Mouse (Mus musculus): ENCODE measurements at regions not wholly inside any gene's neighbourhood (a gene's known extent, or its start where the extent isn't known, plus 50 kb on each side); places are given as distances from the start of the nearest gene placed in this dataset.

GRCm38 (mm10) chr15:27238301-27238700, 228.2 kb upstream of the Ank start:
- 78% methylated on average over 1 of the region's 1 CpGs for WGBS
- Histone ChIP-seq H3K79me2 (ENCODE audit: control insufficient read depth, insufficient read depth, low read length) (no peaks in the 10 kb centered on the region), H3K4me3 (ENCODE audit: insufficient read depth, low read depth, low read length) (no peak overlapping the region), H3K27ac (replicated peaks; ENCODE audit: insufficient read depth, low read depth, low read length) (no peak overlapping the region), H3K36me3 (ENCODE audit: control insufficient read depth, insufficient read depth, low read length) (no peaks in the 10 kb centered on the region), H3K27me3 (ENCODE audit: control insufficient read depth, insufficient read depth, low read length) (no peaks in the 10 kb centered on the region), H3K4me1 (ENCODE audit: control insufficient read depth, insufficient read depth, low read length) (no peaks in the 10 kb centered on the region), H3K9ac (ENCODE audit: low read depth, low read length) (no peak overlapping the region)
- no peak for TF ChIP-seq POLR2A (IDR thresholded peaks at IDR 0.05; ENCODE audit: extremely low read depth, insufficient read depth, low read length)
- TF ChIP-seq CTCF (IDR thresholded peaks at IDR 0.05; ENCODE audit: low read depth, low read length): no peak
- no peak for DNase-seq (ENCODE audit: extremely low read depth, low read depth, low spot score)

GRCm38 (mm10) chr15:27246302-27246701, 220.2 kb upstream of the Ank start:
- DNase-seq (ENCODE audit: extremely low read depth, low read depth, low spot score): no peak
- Histone ChIP-seq H3K9ac (ENCODE audit: low read depth, low read length) (no peak overlapping the region), H3K36me3 (ENCODE audit: control insufficient read depth, insufficient read depth, low read length) (no peaks in the 10 kb centered on the region), H3K79me2 (ENCODE audit: control insufficient read depth, insufficient read depth, low read length) (no peaks in the 10 kb centered on the region), H3K27me3 (ENCODE audit: control insufficient read depth, insufficient read depth, low read length) (no peaks in the 10 kb centered on the region), H3K27ac (replicated peaks; ENCODE audit: insufficient read depth, low read depth, low read length) (no peak overlapping the region), H3K4me3 (ENCODE audit: insufficient read depth, low read depth, low read length) (no peak overlapping the region), H3K4me1 (ENCODE audit: control insufficient read depth, insufficient read depth, low read length) (no peaks in the 10 kb centered on the region; the same call in 1 of the 2 replicates)
- no peak for TF ChIP-seq POLR2A (IDR thresholded peaks at IDR 0.05; ENCODE audit: extremely low read depth, insufficient read depth, low read length)
- no peak for TF ChIP-seq CTCF (IDR thresholded peaks at IDR 0.05; ENCODE audit: low read depth, low read length)
- WGBS: 29% methylated on average over 3 of the region's 3 CpGs

GRCm38 (mm10) chr15:27258984-27259853, 207.3 kb upstream of the Ank start:
- H3K4me3 ChIP-seq (ENCODE audit: insufficient read depth, low read depth, low read length): no peak overlapping the region
- H3K36me3 ChIP-seq (ENCODE audit: control insufficient read depth, insufficient read depth, low read length): no peaks in the 10 kb centered on the region
- WGBS: 39% methylated on average over 6 of the region's 6 CpGs
- no peak overlapping the region for H3K27ac ChIP-seq (replicated peaks; ENCODE audit: insufficient read depth, low read depth, low read length)
- H3K4me1 ChIP-seq (ENCODE audit: control insufficient read depth, insufficient read depth, low read length): no peaks in the 10 kb centered on the region
- H3K79me2 ChIP-seq (ENCODE audit: control insufficient read depth, insufficient read depth, low read length): no peaks in the 10 kb centered on the region
- 0 out of 2 replicates have a peak, but pooled peaks cover 3% of the 10 kb centered on the region for H3K27me3 ChIP-seq (ENCODE audit: control insufficient read depth, insufficient read depth, low read length)
- no peak overlapping the region for H3K9ac ChIP-seq (ENCODE audit: low read depth, low read length)
- TF ChIP-seq POLR2A (IDR thresholded peaks at IDR 0.05; ENCODE audit: extremely low read depth, insufficient read depth, low read length) (no peak), CTCF (IDR thresholded peaks at IDR 0.05; ENCODE audit: low read depth, low read length) (no peak)
- DNase-seq (ENCODE audit: extremely low read depth, low read depth, low spot score): no peak

- Histone ChIP-seq H3K9ac (ENCODE audit: low read depth, low read length) (no peak overlapping the region), H3K27ac (replicated peaks; ENCODE audit: insufficient read depth, low read depth, low read length) (no peak overlapping the region), H3K36me3 (ENCODE audit: control insufficient read depth, insufficient read depth, low read length) (no peaks in the 10 kb centered on the region), H3K4me1 (ENCODE audit: control insufficient read depth, insufficient read depth, low read length) (no peaks in the 10 kb centered on the region), H3K79me2 (ENCODE audit: control insufficient read depth, insufficient read depth, low read length) (no peaks in the 10 kb centered on the region), H3K27me3 (ENCODE audit: control insufficient read depth, insufficient read depth, low read length) (0 out of 2 replicates have a peak, but pooled peaks cover 3% of the 10 kb centered on the region), H3K4me3 (ENCODE audit: insufficient read depth, low read depth, low read length) (no peak overlapping the region)
- no peak for TF ChIP-seq CTCF (IDR thresholded peaks at IDR 0.05; ENCODE audit: low read depth, low read length)
- no peak for TF ChIP-seq POLR2A (IDR thresholded peaks at IDR 0.05; ENCODE audit: extremely low read depth, insufficient read depth, low read length)
- no peak for DNase-seq (ENCODE audit: extremely low read depth, low read depth, low spot score)
- WGBS: 18% methylated on average over 2 of the region's 2 CpGs
Observed at GRCm38 (mm10) chr15:27259854-27260191, 206.7 kb upstream of the Ank start.

GRCm38 (mm10) chr15:27270203-27270602, 196.3 kb upstream of the Ank start:
- Histone ChIP-seq H3K4me3 (ENCODE audit: insufficient read depth, low read depth, low read length) (no peak overlapping the region), H3K27me3 (ENCODE audit: control insufficient read depth, insufficient read depth, low read length) (no peaks in the 10 kb centered on the region), H3K27ac (replicated peaks; ENCODE audit: insufficient read depth, low read depth, low read length) (no peak overlapping the region), H3K36me3 (ENCODE audit: control insufficient read depth, insufficient read depth, low read length) (no peaks in the 10 kb centered on the region), H3K79me2 (ENCODE audit: control insufficient read depth, insufficient read depth, low read length) (no peaks in the 10 kb centered on the region), H3K9ac (ENCODE audit: low read depth, low read length) (no peak overlapping the region), H3K4me1 (ENCODE audit: control insufficient read depth, insufficient read depth, low read length) (no peaks in the 10 kb centered on the region)
- TF ChIP-seq CTCF (IDR thresholded peaks at IDR 0.05; ENCODE audit: low read depth, low read length) (no peak), POLR2A (IDR thresholded peaks at IDR 0.05; ENCODE audit: extremely low read depth, insufficient read depth, low read length) (no peak)
- WGBS: 98% methylated on average over 2 of the region's 2 CpGs
- DNase-seq (ENCODE audit: extremely low read depth, low read depth, low spot score): no peak

- no peak for DNase-seq (ENCODE audit: extremely low read depth, low read depth, low spot score)
- TF ChIP-seq POLR2A (IDR thresholded peaks at IDR 0.05; ENCODE audit: extremely low read depth, insufficient read depth, low read length) (no peak), CTCF (IDR thresholded peaks at IDR 0.05; ENCODE audit: low read depth, low read length) (peak; percentile 7; the same call in 1 of the 2 replicates)
- H3K79me2 ChIP-seq (ENCODE audit: control insufficient read depth, insufficient read depth, low read length): no peaks in the 10 kb centered on the region
- no peak overlapping the region for H3K9ac ChIP-seq (ENCODE audit: low read depth, low read length)
- H3K36me3 ChIP-seq (ENCODE audit: control insufficient read depth, insufficient read depth, low read length): no peaks in the 10 kb centered on the region
- no peaks in the 10 kb centered on the region for H3K27me3 ChIP-seq (ENCODE audit: control insufficient read depth, insufficient read depth, low read length)
- 94% methylated on average over 1 of the region's 1 CpGs for WGBS
- H3K27ac ChIP-seq (replicated peaks; ENCODE audit: insufficient read depth, low read depth, low read length): no peak overlapping the region
- H3K4me3 ChIP-seq (ENCODE audit: insufficient read depth, low read depth, low read length): no peak overlapping the region
- no peaks in the 10 kb centered on the region for H3K4me1 ChIP-seq (ENCODE audit: control insufficient read depth, insufficient read depth, low read length)
Observed at GRCm38 (mm10) chr15:27282279-27282678, 184.2 kb upstream of the Ank start.
